Mouse (Mus musculus) brain, embryonic 14.5 days (tissue): Measurements from ENCODE around the gene Krt83.

Experiments
- CTCF ChIP-seq: fragments of 200-500 bp; IDR thresholded peaks from 2 replicates; pipeline ENCODE4 v1.5.1; 2012; ENCODE audit warnings: inconsistent platforms, mild to moderate bottlenecking, moderate library complexity, borderline replicate concordance; ENCODE audit not compliant: insufficient read depth, insufficient read length; ENCODE audit errors: extremely low read depth
- POLR2A ChIP-seq: fragments of 200-500 bp; IDR thresholded peaks from 2 replicates; pipeline ENCODE4 v1.6.1; 2012; ENCODE audit warnings: mild to moderate bottlenecking, inconsistent platforms, borderline replicate concordance; ENCODE audit not compliant: poor library complexity, insufficient read depth, insufficient read length, severe bottlenecking; ENCODE audit errors: extremely low read depth

DNA sequence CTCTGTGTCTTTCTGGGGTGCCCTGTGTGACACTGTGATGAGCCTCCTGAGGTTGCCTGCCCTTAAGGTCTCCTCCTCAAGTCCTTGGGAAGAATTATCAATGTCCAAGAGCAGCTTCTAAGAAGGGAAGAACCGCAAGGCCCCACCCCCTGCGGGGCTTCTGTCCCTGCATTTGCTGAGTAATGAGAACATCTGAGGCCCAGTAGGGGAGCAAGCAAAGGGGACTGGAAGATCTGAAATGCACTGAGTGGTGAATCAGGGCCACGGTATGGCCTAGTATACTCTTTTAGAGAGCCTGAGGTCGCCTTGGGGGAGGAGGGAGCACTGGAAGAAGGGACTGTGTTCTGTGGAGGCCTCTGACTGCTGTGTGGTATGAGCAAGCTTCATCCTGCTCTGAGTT, 9.3 kb downstream of the Krt83 start:
- TF ChIP-seq CTCF (no peak), POLR2A (no peak)
